Mouse (Mus musculus): ENCODE results near the gene Olfr1110. TPM values are rescaled to one million over a fixed set of nuclear protein-coding genes. Genes with fewer than 3 reads are reported as not detected.
"Not testable (repeated sequence)": the region's sequence is repeated elsewhere in the genome, so short reads cannot be mapped to it uniquely, and the experiment has no call there.

Olfr1110 gene
- not detected in 2 replicates for polyA plus RNA-seq (2015; fragmentation: Nextera tagmentation; extraction: Ambion mirVana)

- no peak for ATAC-seq
- no peaks in the 10 kb centered on the region for H3K36me3 ChIP-seq (ENCODE audit: control insufficient read depth, insufficient read depth, low read length)
Measured at GRCm38 (mm10) chr2:87140200-87140599, at the start of gene Olfr1110. Gene Olfr1110 (minus strand): TSS chr2:87140300.

GRCm38 (mm10) chr2:87187498-87187897, 47.4 kb upstream of the Olfr1110 start, which contains the start of gene Olfr1112:
Gene Olfr1112 (plus strand): TSS chr2:87187798.
- Histone ChIP-seq H3K9ac (ENCODE audit: low read depth, low read length) (no peak within 1 kb of the TSS), H3K9me3 (replicated peaks; ENCODE audit: control insufficient read depth, low read length, poor library complexity, severe bottlenecking) (no peaks in the 10 kb centered on the region), H3K36me3 (ENCODE audit: control insufficient read depth, insufficient read depth, low read length) (no peaks in the 10 kb centered on the region), H3K4me2 (ENCODE audit: low read length) (no peak within 1 kb of the TSS), H3K27ac (ENCODE audit: low read length) (no peak within 1 kb of the TSS), H3K27me3 (ENCODE audit: control insufficient read depth, insufficient read depth, low read depth, low read length) (no peaks in the 10 kb centered on the region), H3K4me3 (ENCODE audit: low read depth, low read length) (no peak within 1 kb of the TSS), H3K4me1 (ENCODE audit: control insufficient read depth, insufficient read depth, low read length) (no peaks in the 10 kb centered on the region)
- WGBS, result 87% methylated on average over 1 of the region's 1 CpGs
- ATAC-seq, result no peak

More at GRCm38 (mm10) chr2:87140200-87140599, at the start of gene Olfr1110:
- Histone ChIP-seq H3K4me1 (ENCODE audit: control insufficient read depth, insufficient read depth, low read length) (no peaks in the 10 kb centered on the region), H3K4me3 (ENCODE audit: low read depth, low read length) (no peak within 1 kb of the TSS), H3K9ac (ENCODE audit: low read depth, low read length) (no peak within 1 kb of the TSS), H3K4me2 (ENCODE audit: low read length) (no peak within 1 kb of the TSS), H3K27me3 (ENCODE audit: control insufficient read depth, insufficient read depth, low read depth, low read length) (no peaks in the 10 kb centered on the region), H3K27ac (ENCODE audit: low read length) (no peak within 1 kb of the TSS), H3K9me3 (replicated peaks; ENCODE audit: control insufficient read depth, low read length, poor library complexity, severe bottlenecking) (no peaks in the 10 kb centered on the region)
- WGBS, result 85% methylated on average over 1 of the region's 1 CpGs

- not testable (repeated sequence) for H3K4me2 ChIP-seq (ENCODE audit: low read length); H3K9ac ChIP-seq (ENCODE audit: low read depth, low read length); H3K4me3 ChIP-seq (ENCODE audit: low read depth, low read length); H3K36me3 ChIP-seq (ENCODE audit: control insufficient read depth, insufficient read depth, low read length); H3K4me1 ChIP-seq (ENCODE audit: control insufficient read depth, insufficient read depth, low read length); H3K9me3 ChIP-seq (replicated peaks; ENCODE audit: control insufficient read depth, low read length, poor library complexity, severe bottlenecking); ATAC-seq; H3K27me3 ChIP-seq (ENCODE audit: control insufficient read depth, insufficient read depth, low read depth, low read length); H3K27ac ChIP-seq (ENCODE audit: low read length)
- 80% methylated on average over 2 of the region's 2 CpGs for WGBS
Measured at GRCm38 (mm10) chr2:87167731-87168130, 27.6 kb upstream of the Olfr1110 start.

- H3K9me3 ChIP-seq (replicated peaks; ENCODE audit: control insufficient read depth, low read length, poor library complexity, severe bottlenecking), result no peaks in the 10 kb centered on the region
- H3K27me3 ChIP-seq (ENCODE audit: control insufficient read depth, insufficient read depth, low read depth, low read length), result no peaks in the 10 kb centered on the region
- no peak within 1 kb of the TSS for H3K27ac ChIP-seq (ENCODE audit: low read length)
- no peak for ATAC-seq
- no peak within 1 kb of the TSS for H3K9ac ChIP-seq (ENCODE audit: low read depth, low read length)
- H3K4me3 ChIP-seq (ENCODE audit: low read depth, low read length), result no peak within 1 kb of the TSS
- no peaks in the 10 kb centered on the region for H3K4me1 ChIP-seq (ENCODE audit: control insufficient read depth, insufficient read depth, low read length)
- H3K36me3 ChIP-seq (ENCODE audit: control insufficient read depth, insufficient read depth, low read length), result no peaks in the 10 kb centered on the region
- H3K4me2 ChIP-seq (ENCODE audit: low read length), result no peak within 1 kb of the TSS
Measured at GRCm38 (mm10) chr2:87152524-87152923, 12.4 kb upstream of the Olfr1110 start, which contains the start of gene Olfr1111. Gene Olfr1111 (minus strand): TSS chr2:87152624.

- Histone ChIP-seq H3K9ac (ENCODE audit: low read depth, low read length) (no peak within 1 kb of the TSS), H3K27ac (ENCODE audit: low read length) (no peak within 1 kb of the TSS), H3K4me3 (ENCODE audit: low read depth, low read length) (no peak within 1 kb of the TSS), H3K27me3 (ENCODE audit: control insufficient read depth, insufficient read depth, low read depth, low read length) (no peaks in the 10 kb centered on the region), H3K4me2 (ENCODE audit: low read length) (no peak within 1 kb of the TSS), H3K4me1 (ENCODE audit: control insufficient read depth, insufficient read depth, low read length) (no peaks in the 10 kb centered on the region), H3K36me3 (ENCODE audit: control insufficient read depth, insufficient read depth, low read length) (no peaks in the 10 kb centered on the region), H3K9me3 (replicated peaks; ENCODE audit: control insufficient read depth, low read length, poor library complexity, severe bottlenecking) (no peaks in the 10 kb centered on the region)
- no peak for ATAC-seq
Measured at GRCm38 (mm10) chr2:87114467-87114866, 25.6 kb downstream of the Olfr1110 start, which contains the start of gene Olfr259. Gene Olfr259 (minus strand): TSS chr2:87114567.

- no peak within 1 kb of the TSS for H3K9ac ChIP-seq (ENCODE audit: low read depth, low read length)
- no peak for ATAC-seq
- 56% methylated on average over 1 of the region's 1 CpGs for WGBS
- no peak within 1 kb of the TSS for H3K4me3 ChIP-seq (ENCODE audit: low read depth, low read length)
- no peaks in the 10 kb centered on the region for H3K9me3 ChIP-seq (replicated peaks; ENCODE audit: control insufficient read depth, low read length, poor library complexity, severe bottlenecking)
- H3K36me3 ChIP-seq (ENCODE audit: control insufficient read depth, insufficient read depth, low read length), result no peaks in the 10 kb centered on the region
- no peaks in the 10 kb centered on the region for H3K4me1 ChIP-seq (ENCODE audit: control insufficient read depth, insufficient read depth, low read length)
- no peaks in the 10 kb centered on the region for H3K27me3 ChIP-seq (ENCODE audit: control insufficient read depth, insufficient read depth, low read depth, low read length)
- no peak within 1 kb of the TSS for H3K4me2 ChIP-seq (ENCODE audit: low read length)
- H3K27ac ChIP-seq (ENCODE audit: low read length), result no peak within 1 kb of the TSS
Measured at GRCm38 (mm10) chr2:87095908-87096307, 44.2 kb downstream of the Olfr1110 start, which contains the start of gene Olfr1109. Gene Olfr1109 (minus strand): TSS chr2:87096008.

Other genes starting within 250 kb of the Olfr1110 start
- not detected in 2 replicates for gene Olfr1097, start 248.1 kb downstream of the Olfr1110 start, polyA plus RNA-seq (2015; fragmentation: Nextera tagmentation; extraction: Ambion mirVana)
- gene Olfr1098, start 215.8 kb downstream of the Olfr1110 start, polyA plus RNA-seq (2015; fragmentation: Nextera tagmentation; extraction: Ambion mirVana), result not detected in 2 replicates
- gene Olfr1099, start 179.6 kb downstream of the Olfr1110 start, polyA plus RNA-seq (2015; fragmentation: Nextera tagmentation; extraction: Ambion mirVana), result not detected in 2 replicates
- not detected in 2 replicates for gene Olfr1100, start 160.3 kb downstream of the Olfr1110 start, polyA plus RNA-seq (2015; fragmentation: Nextera tagmentation; extraction: Ambion mirVana)
- not detected in 2 replicates for gene Olfr1101, start 149.1 kb downstream of the Olfr1110 start, polyA plus RNA-seq (2015; fragmentation: Nextera tagmentation; extraction: Ambion mirVana)
- not detected in 2 replicates for gene Olfr1102, start 141.9 kb downstream of the Olfr1110 start, polyA plus RNA-seq (2015; fragmentation: Nextera tagmentation; extraction: Ambion mirVana)
- not detected in 2 replicates for gene Olfr1104, start 113.2 kb downstream of the Olfr1110 start, polyA plus RNA-seq (2015; fragmentation: Nextera tagmentation; extraction: Ambion mirVana)
- not detected in 2 replicates for gene Olfr1105, start 103.8 kb downstream of the Olfr1110 start, polyA plus RNA-seq (2015; fragmentation: Nextera tagmentation; extraction: Ambion mirVana)
- not detected in 2 replicates for gene Olfr1106, start 88.0 kb downstream of the Olfr1110 start, polyA plus RNA-seq (2015; fragmentation: Nextera tagmentation; extraction: Ambion mirVana)
- gene Olfr1107, start 64.5 kb downstream of the Olfr1110 start, polyA plus RNA-seq (2015; fragmentation: Nextera tagmentation; extraction: Ambion mirVana), result not detected in 2 replicates
- gene Olfr1109, start 44.3 kb downstream of the Olfr1110 start, polyA plus RNA-seq (2015; fragmentation: Nextera tagmentation; extraction: Ambion mirVana), result not detected in 2 replicates
- not detected in 2 replicates for gene Olfr259, start 25.7 kb downstream of the Olfr1110 start, polyA plus RNA-seq (2015; fragmentation: Nextera tagmentation; extraction: Ambion mirVana)
- not detected in 2 replicates for gene Olfr1111, start 12.3 kb upstream of the Olfr1110 start, polyA plus RNA-seq (2015; fragmentation: Nextera tagmentation; extraction: Ambion mirVana)
- not detected in 2 replicates for gene Olfr1112, start 47.5 kb upstream of the Olfr1110 start, polyA plus RNA-seq (2015; fragmentation: Nextera tagmentation; extraction: Ambion mirVana)
- gene Olfr1113, start 68.7 kb upstream of the Olfr1110 start, polyA plus RNA-seq (2015; fragmentation: Nextera tagmentation; extraction: Ambion mirVana), result not detected in 2 replicates
- gene Olfr1115, start 107.7 kb upstream of the Olfr1110 start, polyA plus RNA-seq (2015; fragmentation: Nextera tagmentation; extraction: Ambion mirVana), result not detected in 2 replicates
- not detected in 2 replicates for gene Olfr1116, start 127.2 kb upstream of the Olfr1110 start, polyA plus RNA-seq (2015; fragmentation: Nextera tagmentation; extraction: Ambion mirVana)
- not detected in 2 replicates for gene Olfr1118, start 167.3 kb upstream of the Olfr1110 start, polyA plus RNA-seq (2015; fragmentation: Nextera tagmentation; extraction: Ambion mirVana)
- gene Olfr1120, start 214.5 kb upstream of the Olfr1110 start, polyA plus RNA-seq (2015; fragmentation: Nextera tagmentation; extraction: Ambion mirVana), result not detected in 2 replicates
- not detected in 2 replicates for gene Olfr1121, start 229.6 kb upstream of the Olfr1110 start, polyA plus RNA-seq (2015; fragmentation: Nextera tagmentation; extraction: Ambion mirVana)
- not detected in 2 replicates for gene Olfr1122, start 245.5 kb upstream of the Olfr1110 start, polyA plus RNA-seq (2015; fragmentation: Nextera tagmentation; extraction: Ambion mirVana)

All from midbrain, embryonic 16.5 days (tissue).